Mouse (Mus musculus) kidney, adult 2 months (tissue): ENCODE data around the gene Col4a3.

Experiments
- CTCF ChIP-seq: fragments of 200-500 bp; conservative IDR thresholded peaks from 2 replicates; pipeline ENCODE4 v1.5.1; 2011; ENCODE audit warnings: low read depth, mild to moderate bottlenecking, control low read depth, low read length, moderate library complexity, mixed read lengths; ENCODE audit not compliant: insufficient read depth, insufficient read length
- POLR2A ChIP-seq: fragments of 200-500 bp; IDR thresholded peaks from one replicate; pipeline ENCODE4 v1.6.1; 2011; ENCODE audit warnings: low read depth, low read length, control low read depth

DNA sequence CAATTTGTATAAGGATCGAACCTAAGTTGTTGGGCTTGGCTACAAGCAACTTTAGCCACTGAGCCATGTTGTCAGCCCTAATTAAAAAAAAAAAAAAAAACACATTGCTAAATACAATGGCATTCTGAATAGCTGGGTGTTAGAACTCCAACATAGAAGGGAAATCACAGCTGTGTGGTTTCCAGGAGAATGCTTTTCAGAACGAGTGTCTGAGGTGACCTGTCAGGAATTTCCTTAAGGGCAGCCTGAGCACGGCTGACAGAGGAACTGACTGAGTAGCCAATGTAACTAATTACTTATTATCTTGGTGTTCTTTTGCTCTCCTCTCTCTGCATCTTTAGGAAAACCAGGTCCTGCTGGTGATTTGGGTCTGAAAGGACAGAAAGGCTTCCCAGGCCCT is 109.2 kb downstream of the Col4a3 start:
- no peak for TF ChIP-seq CTCF
- no peak for TF ChIP-seq POLR2A
